Mouse (Mus musculus) cerebellum, adult 8-10 months (tissue): ENCODE results near the gene Fgr.
"Not testable (repeated sequence)": the region's sequence is repeated elsewhere in the genome, so short reads cannot be mapped to it uniquely, and the experiment has no call there.

Source experiments
- DNase-seq: peaks from one replicate; pipeline ENCODE4 v3.0.0; 2022

Gene Fgr

DNA sequence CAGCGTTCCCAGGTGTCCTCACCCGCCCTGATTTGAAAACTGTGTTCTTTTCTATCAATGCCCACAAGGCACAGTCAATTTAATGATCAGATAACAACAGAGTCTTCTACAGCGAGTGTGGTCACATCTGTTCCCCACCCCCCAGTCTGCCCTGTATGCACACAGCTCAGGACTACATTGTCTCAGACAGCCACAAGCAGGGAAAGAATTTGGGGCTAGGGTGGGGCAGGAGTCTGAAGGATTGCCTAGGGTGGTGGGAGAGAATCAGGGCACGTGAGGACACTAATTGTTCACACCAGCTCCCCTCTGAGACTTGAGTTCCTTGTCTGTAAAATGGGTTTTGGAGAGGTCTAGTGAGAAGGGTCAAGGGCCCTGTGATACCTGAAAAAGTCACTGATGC is 19.7 kb downstream of the Fgr start:
- DNase-seq: no peak

- peak; percentile 4 for DNase-seq
Observed at GRCm38 (mm10) chr4:132997469-132998237, 23.8 kb downstream of the Fgr start.

- DNase-seq: peak; percentile 55
Observed at GRCm38 (mm10) chr4:133002896-133003295, 29.0 kb downstream of the Fgr start.

- peak; percentile 36 for DNase-seq
Observed at GRCm38 (mm10) chr4:133003316-133004018, 29.6 kb downstream of the Fgr start.

DNA sequence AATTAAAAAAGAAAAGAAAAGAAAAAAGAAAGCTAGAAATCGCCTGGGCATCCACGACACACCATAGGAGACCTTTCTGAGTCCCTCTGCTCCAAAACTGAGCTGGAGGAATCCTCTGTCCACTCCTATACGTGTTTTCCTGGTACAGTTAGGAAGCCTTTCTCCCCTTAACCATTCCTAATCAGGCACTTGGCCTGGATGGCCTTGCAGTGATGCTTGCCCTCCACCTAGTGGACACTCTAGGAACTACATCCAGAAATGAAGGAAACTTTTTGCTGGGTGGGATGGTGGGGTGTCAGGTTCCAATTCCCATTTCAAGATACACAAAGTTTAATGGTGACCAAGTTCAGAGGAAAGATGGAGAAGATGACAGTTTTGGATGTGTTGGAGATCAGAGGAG is 31.3 kb downstream of the Fgr start:
- DNase-seq: peak; percentile 84

DNA sequence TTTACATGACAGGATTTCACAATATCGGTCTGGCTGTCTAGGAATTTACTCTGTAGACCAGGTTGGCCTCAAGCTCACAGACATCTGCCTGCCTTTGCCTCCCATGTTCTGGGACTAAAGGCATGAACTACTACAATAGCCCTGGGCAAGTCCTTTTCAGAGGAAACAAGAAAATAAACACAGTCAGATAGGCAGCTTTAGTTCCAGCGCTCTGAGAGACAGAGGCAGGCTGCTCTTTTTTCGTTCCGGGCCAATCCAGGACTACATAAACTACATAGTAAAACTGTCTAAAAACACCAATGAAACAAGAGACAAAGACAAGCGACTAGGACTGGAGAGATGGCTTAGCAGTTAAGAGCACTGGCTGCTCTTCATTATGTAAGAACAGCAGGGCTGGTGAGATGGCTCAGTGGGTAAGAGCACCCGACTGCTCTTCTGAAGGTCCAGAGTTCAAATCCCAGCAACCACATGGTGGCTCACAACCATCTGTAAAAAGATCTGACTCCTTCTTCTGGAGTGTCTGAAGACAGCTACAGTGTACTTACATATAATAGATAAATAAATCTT is 32.1 kb downstream of the Fgr start:
- DNase-seq: not testable (repeated sequence)

DNA sequence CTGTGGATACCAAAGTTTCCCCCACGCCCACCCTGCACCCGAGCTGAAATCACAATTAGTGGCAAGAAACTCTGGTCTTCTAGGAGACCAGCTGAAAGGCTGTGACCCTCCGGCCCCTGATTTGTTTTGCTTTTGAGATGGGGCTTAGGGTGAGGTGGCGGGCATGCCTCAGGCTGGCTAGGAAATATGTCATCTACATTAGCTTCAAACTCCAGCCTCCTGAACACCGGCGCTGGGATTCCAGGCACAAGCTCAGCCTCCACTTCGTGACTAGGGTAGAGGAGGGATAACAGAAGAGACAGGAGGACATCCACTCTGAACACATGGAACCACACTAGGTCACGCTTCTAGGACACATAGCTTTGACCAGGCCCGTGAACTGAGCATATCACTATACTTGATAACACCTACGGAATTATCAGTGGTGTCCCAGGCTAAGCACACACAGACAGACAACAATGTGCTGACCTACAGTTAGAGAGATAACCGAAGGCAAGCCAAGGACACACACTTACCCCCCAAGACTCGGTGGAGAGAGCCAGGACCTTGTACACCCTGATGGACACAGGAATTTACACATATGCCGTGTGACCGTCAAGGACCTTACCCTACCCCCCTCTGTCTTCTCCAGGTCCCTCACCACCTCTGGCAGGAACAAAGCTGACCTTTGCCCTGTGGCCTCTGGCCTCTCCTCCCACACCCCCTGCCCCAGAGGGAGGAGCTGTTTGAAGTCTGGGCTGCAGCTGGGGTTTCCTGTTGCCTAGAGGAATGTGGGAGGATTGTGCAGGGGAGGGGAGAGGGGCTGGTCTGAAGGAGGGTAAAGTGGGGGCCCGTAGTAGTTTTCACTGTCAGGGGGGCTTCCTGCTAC is 33.9 kb downstream of the Fgr start:
- DNase-seq: peak; percentile 30

DNA sequence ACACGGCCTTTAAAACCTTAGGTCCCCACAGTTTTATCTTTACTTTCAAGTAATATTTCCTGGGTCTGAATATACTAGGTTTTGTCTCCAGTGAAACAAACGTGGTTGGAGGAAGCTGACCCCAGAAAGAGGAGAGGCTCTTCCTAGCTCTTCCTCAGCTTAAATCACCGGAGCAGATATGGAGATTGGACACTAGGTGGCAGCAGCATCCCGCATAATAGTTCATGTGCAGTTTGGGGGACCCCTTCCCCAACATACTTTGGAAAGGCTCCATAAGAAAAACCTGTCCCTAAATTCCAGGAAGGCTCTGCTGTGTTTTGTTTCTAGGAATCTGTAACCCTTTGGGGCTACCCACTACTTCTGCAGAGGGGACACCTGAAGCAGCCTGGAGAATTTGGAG is 35.2 kb downstream of the Fgr start:
- peak; percentile 73 for DNase-seq

- DNase-seq: no peak
Observed at GRCm38 (mm10) chr4:133009676-133010075, 35.8 kb downstream of the Fgr start.

DNA sequence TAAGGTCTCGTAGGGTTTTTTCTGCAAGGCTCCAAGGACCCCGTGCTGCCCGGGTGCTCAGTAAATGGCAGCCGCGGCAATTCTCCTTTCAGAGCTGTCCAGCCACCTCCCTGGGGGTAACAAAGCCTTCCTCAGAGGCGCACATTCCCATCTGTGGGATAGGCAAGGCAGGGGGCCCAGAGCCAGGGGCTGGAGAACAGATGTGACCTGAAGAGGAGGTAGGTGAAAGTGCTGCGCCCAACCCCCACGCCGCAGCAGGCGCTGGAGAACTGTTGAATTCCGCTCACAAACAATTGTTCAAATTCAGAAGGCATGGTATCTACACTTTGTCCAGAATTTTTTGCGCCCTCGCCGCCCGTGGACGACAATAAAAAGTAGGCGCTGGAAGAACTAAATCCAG is 36.7 kb downstream of the Fgr start:
- no peak for DNase-seq

GRCm38 (mm10) chr4:133011028-133011820 is 37.3 kb downstream of the Fgr start, which contains the start of gene Ahdc1:
Gene Ahdc1, plus strand, starts transcription at chr4:133011260.
- DNase-seq: peak; percentile 93

GRCm38 (mm10) chr4:133011821-133012775 is 38.2 kb downstream of the Fgr start:
- no peak for DNase-seq

GRCm38 (mm10) chr4:133012776-133013265 is 38.9 kb downstream of the Fgr start:
- DNase-seq: no peak

DNA sequence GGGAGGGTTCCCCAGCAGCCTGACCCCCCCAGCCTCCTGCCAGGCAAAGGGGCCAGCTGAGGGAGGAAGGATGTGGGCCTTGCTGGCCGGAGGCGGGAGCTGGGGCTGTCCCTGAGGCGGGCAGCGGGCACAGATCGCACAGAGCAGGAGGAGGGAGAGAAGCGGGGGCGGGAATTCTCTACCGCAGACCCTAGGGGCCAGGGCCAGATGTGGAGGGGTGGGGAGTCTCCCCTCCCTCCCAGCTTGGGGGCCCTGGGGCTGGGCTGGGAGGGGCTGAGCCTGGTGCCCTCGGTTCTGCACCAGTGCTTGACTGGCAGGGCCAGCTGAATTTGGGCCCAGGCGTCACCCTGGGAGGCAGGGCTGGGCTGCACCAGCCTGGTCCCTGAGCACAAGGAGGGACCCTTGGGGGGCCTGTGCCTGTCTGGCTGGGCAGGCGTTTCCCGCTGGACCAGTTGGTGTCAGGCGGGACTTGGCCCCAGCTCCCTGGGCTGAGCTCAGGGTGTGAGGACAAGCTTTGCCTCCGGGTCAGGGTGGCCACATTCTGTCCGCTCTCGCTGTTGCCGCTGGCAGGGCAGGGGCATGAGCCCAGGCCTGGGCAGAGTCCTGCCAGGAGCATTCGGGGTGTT is 39.5 kb downstream of the Fgr start:
- peak; percentile 71 for DNase-seq

DNA sequence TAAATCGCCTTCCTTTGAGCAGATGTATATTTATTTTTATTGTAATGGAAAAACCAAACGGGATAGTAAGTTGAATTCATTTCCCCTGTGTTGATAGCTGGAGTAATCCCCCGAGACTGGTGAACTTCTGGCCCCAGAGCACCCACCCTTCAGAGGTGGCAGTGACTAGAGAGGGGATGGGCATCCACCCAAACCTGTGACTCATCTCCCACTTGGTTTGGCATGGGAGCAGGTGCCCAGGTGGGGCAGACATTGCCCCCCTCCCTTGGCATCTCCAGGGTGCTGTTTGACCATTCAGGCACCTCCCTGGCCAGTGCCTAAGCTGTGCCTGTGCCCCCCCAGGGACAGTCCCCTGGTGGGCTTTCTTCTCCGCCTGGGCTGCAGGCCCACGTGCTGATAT is 40.2 kb downstream of the Fgr start:
- peak; percentile 63 for DNase-seq

- peak; percentile 55 for DNase-seq
Observed at GRCm38 (mm10) chr4:133014896-133015709, 41.2 kb downstream of the Fgr start.

- DNase-seq: peak; percentile 35
Observed at GRCm38 (mm10) chr4:133015710-133016651, 42.1 kb downstream of the Fgr start.
